Mouse (Mus musculus) hindbrain, embryonic 13.5 days (tissue): ENCODE results near the gene Cep112. TPM values are rescaled to one million over a fixed set of nuclear protein-coding genes. Genes with fewer than 3 reads are reported as not detected.

Experiments
- polyA plus RNA-seq: library from polyadenylated mRNA; unstranded; fragments of >200 nt; fragmentation: Nextera tagmentation; extraction: Ambion mirVana; gene quantifications from 2 replicates; pipeline ENCODE4 v1.2.1, GENCODE M21; 2015

Cep112 gene
- polyA plus RNA-seq, 1 experiment from 2014 or later: 12.0 TPM

Other genes with a start within 250 kb of the Cep112 start
- gene Apoh, start 81.8 kb upstream of the Cep112 start, polyA plus RNA-seq: 0.14 and 0.66 TPM in 2 replicates
- gene Prkca, start 81.3 kb upstream of the Cep112 start, polyA plus RNA-seq: 7.1 and 7.7 TPM in 2 replicates